Mouse (Mus musculus): ENCODE results near the gene Lamb1.

Lamb1 gene

DNA sequence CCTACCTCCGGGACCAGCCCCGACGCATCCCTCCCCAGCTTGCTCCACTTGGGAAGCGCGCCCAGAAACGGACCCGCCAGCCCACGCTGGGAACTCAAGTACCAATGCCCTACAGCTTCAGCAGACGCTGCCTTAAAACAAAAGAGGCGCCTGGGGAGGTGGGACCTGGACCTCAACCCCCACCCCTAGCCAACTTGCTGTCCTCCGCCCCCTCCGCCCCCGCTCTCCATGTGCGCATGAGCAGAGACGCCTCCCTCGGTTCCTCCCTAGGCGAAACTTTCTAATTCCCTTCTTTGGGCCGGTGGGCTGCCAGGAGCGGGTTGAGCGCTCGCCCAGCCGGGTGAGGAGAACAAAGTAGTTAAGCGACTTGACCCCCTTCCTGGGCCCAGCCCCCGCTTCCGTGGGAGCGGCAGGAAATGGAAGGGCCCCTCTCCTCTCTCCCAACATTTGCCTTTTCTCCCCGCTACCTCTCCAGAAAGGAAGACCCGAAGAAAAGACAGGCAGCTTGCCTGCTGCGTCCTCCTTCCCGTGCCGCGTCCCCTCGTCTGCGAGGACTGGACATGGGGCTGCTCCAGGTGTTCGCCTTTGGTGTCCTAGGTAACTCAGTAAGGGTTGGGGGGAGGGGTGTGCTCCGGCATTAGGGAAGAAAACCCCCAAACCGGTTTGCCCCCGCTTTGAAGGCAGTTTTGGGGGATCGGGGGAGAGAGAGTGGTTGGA lies at the start of gene Lamb1:
Gene Lamb1 (plus strand): TSS at position 230 of the 717 bp plus-strand sequence.
- peak; percentile 80 for DNase-seq

DNA sequence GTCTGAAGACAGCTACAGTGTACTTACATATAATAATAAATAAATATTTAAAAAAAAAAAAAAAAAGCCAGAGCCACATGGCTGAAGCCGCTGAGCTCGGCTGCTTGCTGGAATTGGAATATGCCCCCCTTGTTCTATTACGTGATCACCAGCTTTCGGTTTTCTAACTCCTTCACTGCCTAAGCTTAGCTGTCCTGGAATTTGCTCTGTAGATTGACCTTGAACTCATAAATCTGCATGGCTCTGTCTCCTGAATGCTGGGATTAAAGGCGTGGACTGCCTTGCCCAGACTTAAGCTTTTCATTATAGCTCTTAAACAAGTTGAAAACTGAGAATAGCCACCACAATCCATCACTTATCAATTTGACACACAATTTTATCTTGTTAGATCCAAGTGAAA lies 47.8 kb upstream of the Lamb1 start:
- DNase-seq: no peak

DNA sequence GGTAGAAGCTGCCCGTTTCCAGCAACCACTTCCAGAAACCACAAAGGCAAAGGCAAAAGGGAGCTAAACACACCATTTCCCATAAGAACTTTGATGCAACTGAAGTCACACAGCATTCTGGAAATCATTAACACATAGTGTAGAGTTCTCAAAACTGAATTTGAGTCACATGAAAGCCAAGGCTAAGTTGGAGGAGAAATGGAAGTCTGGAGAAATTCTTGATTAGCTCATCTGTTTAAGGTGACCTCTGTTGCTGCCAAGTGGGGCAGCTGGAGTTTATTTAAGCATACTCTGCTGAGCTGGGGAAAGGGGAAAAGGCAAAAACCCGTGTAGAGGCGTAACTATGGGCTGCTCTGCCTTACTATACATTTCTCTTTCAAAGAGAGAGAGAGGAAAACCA lies 46.3 kb upstream of the Lamb1 start:
- no peak for DNase-seq

DNA sequence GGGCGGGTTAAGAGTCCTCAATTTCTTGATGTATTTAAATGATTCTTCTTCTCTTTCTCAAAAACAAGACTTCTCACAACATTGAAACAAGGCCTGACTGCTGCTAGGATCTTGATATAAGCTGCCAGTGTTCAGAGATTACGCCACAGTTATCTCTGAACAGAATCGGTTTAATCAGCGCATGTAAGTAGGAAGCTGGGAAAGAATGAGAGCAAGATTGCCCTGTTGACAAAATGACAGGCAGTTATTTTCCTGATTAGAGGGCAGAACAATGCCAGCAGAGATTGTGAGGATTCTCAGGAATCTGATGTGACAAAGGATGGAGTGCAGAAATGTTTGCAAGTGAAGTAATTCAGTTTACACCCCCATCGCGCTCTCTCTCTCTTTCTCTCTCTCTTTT lies 43.5 kb upstream of the Lamb1 start:
- no peak for DNase-seq

DNA sequence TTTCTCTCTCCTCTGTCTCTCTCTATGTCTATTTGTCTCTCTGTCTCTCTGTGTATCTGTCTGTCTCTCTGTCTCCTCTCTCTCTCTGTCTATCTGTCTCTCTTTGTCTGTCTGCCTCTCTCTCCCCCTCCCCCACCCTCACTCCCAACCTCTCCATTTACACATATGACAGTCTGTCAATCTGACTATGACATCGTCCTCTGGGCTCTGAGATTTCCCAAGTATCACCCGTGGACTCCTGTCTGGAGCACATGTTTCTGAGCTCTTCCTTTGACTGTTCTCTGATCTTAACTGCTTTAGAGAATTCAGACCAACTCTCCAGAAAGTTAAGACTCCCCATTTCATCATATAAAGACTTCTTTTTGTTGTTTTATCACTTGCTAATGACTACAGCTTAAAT lies 42.8 kb upstream of the Lamb1 start:
- no peak for DNase-seq

DNA sequence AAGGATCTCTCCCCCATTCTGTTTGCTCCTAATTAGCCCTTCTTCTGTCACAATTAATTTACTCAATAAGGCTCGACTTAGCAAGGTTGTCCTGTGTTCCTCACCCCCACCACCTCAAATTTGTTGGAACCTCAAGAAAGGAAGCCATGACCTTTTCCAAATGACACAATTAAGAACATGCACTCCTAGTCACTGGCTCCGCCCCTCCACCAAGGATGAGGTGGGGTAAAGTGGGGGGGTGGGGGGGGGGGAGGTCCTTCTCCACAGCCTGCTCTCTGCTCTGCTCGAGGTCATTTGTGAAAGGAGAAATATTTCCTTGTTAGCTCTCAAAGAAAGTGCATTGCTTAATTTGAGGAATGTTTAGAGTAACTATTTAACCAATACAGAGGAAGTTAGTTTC lies 42.3 kb upstream of the Lamb1 start:
- no peak for DNase-seq

DNA sequence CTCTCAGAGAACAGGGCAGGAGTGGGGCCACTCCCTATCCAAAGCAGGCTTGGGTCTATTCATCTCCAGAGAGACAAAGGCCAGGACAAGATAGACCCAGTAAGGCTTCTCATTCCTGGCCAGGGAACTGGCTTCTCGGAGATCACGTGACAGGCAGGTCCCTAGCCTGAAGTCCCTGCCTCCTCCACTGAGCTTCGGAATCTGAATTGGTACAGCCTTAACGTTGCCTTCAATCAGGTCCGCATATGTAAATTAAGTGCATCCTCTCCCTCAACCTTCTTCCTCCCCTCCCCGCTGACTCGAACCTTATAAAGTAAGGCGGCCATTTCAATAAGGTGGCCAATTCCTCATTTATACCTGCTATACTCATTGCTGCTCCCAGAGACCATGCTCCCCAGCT lies 39.6 kb upstream of the Lamb1 start:
- no peak for DNase-seq

DNA sequence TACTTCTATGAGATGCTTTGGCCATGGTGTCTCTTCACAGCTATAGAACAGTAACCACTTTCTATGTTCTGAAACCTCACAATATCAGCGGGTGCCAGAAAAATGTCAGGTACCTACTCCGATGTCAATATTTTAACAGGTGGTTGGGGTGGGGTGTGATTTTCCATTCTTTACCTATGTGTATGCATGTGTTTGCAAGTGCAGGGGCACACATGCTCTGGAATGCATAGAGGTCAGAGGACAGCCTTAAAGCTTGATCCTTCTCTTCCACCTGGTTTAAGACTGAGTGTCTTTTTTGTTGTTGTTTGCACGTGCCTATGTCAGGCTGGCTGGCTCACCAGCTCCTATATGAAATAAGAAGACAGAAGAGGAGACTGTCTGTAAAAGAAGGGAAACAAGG lies 37.9 kb upstream of the Lamb1 start:
- DNase-seq: no peak

DNA sequence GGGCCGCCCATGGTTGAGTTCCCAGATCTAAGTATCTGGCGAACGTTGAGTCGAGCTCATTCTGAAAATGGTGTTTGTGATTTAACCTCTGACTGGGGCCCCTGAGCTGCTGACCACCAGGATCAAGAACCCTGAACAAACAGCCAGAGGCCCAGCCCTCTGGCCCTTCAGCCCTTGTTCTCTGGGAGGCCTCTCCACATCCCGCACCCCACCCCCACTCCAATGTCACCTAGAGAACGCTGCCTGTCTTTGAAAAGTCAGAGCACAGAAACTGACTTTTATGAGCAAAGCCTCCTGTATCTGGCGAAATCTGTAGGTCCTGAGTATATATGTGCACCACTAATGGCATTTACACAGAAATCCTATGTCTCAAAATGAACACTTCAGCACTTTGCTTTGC lies 36.2 kb upstream of the Lamb1 start:
- DNase-seq: peak; percentile 48

DNA sequence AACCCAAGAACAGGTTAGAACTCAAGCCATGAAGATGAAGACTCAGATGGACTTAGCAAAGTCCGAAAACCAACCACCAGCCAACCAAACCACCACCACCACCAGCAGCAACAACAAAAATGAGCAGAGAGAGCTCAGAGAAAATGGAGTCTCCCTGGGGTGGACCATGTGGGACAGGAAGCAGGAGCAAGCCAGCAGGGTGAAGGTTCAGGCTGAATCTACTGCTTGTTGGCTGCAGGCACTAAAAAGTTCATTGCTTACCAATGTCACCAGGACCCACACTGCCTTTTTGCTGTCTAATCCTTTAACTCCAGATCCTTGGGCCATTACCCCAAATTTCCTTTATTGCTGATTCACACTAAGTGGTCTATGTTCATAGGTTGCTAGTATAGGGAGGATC lies 32.4 kb upstream of the Lamb1 start:
- DNase-seq: no peak

DNA sequence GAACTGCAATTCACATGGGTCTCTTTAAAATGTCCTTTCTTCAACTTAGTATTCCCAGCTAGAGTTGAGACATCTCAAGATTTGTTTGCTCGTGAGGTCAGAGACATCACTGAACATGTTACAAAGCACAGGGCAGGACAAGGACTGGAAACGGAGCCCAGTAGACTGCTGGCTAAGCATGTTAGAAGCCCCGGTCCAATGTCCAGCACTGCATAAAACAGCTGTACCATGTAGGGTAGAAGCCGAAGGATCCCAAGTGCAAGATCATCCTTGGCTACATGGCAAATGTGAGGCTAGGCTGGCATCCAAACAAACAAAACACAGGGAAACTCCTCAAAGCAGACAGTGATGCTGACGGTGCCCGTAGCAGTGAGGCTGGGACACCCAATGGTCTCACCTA lies 30.0 kb upstream of the Lamb1 start:
- DNase-seq: no peak

DNA sequence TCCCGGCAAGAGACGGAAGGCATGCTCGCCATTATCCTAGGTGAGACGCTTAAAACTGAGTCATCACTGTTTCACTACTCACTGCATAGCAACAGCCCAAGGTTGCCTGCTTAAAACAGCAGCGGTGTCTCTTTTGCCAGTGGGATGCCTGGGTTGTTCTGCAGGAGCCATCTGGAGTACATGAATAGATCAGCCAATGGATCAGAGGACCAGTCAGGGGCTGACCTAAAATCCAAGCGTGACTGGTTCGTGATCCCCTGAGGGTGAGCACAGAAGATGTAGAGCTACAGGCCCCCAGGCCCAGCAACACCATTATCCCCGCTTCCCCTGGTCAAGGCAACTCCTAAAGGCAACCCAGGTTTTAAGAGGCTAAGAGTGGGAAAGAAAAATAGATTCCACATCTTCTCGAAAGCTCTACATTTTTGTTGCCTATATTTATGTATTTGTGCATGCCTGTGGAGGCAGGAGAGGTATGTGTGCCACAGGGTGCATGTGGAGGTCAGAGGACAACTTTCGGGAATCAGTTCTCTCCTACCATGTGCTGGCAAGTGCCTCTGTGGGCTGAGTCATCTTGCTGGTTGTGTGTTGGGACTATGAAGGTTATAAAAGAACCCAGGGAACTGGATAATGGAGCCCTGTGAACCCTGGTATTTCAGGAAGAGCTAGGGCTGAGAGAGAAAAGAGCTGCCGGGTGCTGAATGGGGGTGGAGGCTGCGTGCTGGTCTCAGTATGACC lies 28.0 kb upstream of the Lamb1 start:
- DNase-seq: peak; percentile 36

DNA sequence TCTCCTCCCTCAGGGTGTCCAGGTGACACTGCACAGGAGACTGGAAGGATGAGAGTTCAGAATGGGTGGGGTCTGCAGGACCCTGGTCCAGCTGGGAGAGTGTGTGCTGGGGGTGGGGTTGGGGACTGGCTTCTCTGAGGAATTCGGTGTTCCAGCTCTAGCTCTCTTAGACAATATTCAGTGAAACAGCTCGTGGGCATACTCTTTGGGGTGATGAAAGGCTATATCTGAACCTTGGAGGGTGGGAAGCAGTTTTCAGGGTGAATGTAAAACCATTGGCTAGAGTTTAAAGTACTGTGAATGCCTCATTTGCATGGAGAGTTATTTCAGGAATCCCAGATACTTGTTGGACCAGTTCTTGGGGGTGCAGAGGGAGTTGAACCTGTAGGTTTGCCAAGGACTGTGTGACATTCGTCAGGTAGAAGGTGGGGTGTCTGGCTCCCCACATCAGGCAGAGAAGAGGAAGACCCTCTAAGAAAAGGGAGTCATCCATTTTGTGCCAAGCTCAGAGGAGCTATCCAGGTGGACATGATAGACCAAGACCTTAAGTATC lies 25.9 kb upstream of the Lamb1 start:
- no peak for DNase-seq

DNA sequence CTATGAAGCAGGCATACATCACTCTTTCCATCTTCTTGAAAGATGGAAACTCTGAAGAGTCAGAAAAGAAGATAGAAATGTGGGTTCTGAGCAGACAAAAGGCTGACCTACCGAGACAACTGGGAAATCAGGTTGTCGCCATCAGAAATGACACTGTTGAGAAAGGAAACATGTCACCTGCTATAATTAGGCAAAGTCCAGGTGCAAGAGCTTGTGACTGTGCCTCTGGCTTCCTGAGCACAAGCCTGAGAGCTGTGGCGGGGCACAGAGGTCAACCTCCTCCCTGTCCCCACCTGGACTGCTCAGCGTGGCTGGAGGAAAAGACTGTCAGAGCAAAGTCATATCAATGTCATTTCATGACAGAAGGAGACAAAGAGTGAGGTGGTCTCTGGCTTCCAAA lies 25.2 kb upstream of the Lamb1 start:
- no peak for DNase-seq

DNA sequence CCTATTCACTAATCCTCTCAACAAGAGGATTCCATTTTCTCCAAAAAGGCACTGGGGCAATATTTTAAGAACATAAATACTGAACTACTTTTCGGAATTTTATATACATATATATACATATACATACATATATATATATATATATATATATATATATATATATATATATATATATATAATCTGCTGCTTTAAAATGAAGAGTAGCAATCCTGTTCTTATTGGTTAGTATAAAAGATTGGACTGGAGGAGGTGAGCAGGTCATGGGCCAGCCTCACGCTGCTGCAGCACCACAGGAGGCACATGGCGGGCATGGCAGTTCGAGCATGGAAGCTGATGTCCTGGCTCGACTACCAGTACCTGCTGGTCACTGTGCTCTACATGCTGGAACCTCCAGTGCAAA lies 24.6 kb upstream of the Lamb1 start, which contains the start of gene Gm6993:
Gene Gm6993 (plus strand): TSS at position 301 of the 400 bp plus-strand sequence.
- no peak for DNase-seq

DNA sequence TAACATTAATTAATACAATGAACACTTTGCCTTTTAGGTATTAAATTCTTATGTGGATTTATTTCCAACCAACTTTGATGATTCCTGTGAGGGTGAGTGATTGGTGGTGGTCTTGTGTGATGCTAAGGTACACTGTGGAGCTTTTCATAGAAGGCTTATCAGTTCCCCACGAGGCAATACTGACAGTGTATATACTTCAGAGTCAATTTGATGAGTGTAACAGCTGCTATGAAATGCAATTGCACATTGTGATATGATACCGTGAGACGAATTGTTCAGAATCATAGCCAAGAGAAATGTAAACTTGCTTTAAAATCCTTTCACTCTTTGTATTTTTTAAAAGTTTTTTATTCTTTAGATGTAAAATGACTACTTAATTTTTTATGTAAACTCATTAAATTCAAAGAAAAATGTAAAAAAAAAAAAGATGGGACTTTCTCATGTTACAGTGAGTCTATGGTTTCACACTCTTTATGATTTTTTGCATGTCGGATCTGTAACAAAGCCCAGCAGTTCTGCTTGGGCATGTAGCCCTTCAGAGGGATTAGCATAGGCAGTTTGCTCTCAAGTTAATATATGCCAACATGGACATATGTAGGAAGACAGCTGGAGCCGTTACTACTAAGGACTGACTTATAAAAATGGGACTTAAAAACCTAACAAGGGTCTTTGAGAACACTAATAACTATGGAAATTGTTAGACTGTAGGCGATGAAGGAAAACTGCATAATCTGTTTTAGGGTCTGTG lies 23.3 kb upstream of the Lamb1 start:
- DNase-seq: no peak

DNA sequence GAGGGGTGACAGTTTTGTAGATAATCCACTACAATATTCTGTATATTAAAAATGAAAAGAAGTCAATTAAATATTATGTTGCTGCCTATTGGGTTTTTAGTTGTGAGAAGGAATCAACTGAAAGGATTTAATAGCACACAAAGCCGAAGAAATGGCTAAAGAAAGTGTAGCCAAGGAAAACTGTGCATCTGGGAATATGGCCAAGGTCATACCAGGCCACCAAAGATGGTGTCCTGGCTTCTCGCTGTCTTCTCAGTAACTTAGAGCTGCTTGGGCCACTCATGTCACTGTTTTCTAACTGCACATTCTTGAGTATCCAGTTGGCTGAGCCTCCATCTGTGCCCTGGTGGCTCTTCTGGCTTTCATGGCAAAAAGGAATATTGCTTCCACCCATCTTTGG lies 21.0 kb upstream of the Lamb1 start:
- no peak for DNase-seq

DNA sequence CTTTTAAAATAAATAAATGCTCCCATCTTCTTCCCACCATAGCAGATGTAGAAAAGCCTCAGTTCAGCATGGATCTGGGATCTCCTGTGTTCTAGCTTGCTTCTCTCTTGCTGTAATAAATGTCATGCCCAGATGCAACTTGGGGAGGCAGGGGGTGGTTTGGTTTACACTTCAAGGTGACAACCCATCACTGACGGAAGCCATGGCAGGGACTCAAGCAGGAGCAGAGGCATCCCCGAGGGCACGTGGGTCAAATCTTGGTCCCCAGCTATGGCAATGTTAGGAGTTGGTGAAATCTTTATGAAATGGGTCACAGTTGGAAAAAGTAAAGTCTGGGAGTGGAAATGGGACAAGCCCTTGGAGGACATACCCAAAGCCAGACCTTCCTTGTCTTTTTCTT lies 20.3 kb upstream of the Lamb1 start:
- DNase-seq: no peak

DNA sequence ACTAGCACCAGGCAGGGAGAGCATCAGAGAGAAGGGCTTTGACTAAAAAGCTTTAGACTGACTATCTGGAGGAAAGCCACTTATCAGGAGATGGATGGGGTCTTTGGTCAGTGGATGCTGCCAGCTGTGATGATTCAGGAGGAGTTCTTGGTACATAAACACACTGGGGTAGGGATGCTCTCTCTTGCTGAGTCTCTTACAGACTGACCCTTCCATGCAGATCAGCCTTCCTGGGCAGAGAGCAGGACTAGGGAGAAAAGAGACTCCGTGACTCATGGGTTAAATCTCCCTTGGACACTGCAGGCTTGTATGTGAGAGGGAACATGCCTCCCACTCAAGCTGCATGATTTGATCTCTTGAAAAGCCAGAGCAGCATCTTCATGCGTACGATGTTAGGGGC lies 18.9 kb upstream of the Lamb1 start:
- no peak for DNase-seq

DNA sequence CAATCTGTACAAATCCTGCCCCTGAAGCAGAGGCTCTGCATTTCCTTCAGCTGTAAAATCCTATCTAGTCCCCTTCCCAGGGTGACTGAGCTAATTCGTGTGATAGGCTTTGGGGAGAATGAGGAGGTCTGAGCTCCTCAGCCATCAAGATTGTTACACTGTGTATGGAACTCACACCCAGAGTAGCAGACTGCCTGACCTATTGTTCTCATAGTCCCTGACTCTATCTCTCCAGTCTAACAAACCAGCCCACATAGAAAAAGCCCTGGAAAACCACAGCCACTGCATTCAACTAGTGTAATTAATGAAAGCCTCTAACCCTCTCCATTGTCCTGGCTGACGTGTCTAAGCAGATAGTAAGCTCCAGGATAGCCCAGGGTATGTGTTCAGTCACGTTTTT lies 18.4 kb upstream of the Lamb1 start:
- no peak for DNase-seq

DNA sequence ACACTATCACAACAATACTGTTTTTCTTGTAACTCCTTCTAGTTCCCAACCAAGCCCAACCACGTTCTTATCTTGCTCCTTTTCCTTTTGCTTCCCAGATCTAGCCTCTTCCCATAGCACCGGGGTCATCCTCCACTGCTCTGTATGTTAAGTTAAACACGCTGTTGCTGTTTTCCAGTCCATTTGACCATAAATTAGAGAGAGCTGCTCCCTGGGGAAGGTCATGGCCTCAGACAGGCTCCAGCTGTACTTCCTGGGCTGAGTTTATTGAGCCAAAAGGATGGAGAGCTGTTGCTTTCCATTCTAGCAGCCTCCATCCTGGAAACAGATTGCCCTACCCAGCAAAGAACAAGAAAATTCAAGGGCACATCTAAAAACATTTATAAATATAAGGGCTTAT lies 16.9 kb upstream of the Lamb1 start:
- DNase-seq: peak; percentile 63

DNA sequence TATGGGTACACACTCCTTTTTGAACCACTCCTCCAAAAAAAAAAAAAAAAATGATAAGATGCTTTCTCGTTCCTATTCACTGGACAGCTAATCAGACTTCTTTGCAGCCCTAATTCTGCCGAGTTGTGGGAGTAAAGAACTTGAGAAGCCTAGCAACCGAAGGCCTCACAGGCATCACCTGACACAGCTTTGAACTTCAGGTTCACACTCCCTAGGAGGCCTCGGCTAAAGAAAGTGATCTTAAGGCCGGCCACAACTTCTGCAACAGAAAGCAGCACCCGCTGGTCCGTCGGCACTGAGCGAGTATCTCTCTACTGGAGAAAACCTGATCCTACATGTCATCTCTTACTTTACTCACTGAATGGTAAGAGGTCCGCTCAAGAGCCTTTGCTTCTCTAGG lies 16.4 kb upstream of the Lamb1 start:
- no peak for DNase-seq

DNA sequence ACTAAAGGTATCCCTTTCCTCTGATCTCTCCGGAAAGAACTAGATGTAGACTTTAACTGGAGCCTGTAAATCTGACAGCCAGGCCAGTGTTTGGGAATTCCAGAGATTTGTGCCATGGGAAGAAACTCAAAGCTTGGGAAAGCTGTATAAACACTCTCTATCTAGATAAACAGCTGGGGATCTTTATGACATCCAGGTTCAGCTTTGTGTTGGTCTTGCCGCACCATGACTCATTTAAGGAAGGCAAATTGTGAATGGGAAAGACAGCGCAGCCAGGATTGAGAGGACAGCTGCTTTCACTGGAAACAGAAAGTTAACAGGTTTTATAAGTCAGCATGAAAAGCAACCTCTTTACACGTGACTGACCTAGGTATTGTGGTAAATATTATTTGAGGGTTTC lies 12.8 kb upstream of the Lamb1 start:
- peak; percentile 34 for DNase-seq

DNA sequence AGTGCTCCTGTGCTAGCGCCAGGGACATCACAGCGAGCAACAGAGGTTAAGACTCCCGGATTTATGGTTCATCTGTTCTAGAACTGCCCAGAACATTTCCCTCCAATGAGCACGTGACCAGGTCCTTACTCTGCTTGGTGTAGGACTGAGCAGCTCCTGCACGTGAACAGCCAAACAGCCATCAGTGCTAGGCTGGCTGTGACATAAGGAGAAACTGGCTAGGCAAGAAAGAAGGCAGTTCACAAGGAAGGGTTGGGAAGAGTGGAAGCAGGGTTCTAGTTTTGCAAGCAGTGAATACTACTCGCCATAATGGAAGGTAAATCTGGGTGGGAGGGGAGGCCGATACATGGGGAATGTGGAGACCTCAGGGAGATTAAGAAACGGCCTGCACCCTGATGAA lies 10.1 kb upstream of the Lamb1 start:
- no peak for DNase-seq
